Mouse (Mus musculus): ENCODE measurements around the gene Zzef1.

Zzef1 gene

GRCm38 (mm10) chr11:72805232-72805631 is 9.2 kb downstream of the Zzef1 start:
- DNase-seq (ENCODE audit: low read depth, low spot score), result no peak

- no peak for DNase-seq (ENCODE audit: low read depth, low spot score)
Measured at GRCm38 (mm10) chr11:72806556-72806955, 10.5 kb downstream of the Zzef1 start.

GRCm38 (mm10) chr11:72807992-72808391 is 12.0 kb downstream of the Zzef1 start:
- DNase-seq (ENCODE audit: low read depth, low spot score), result no peak

GRCm38 (mm10) chr11:72813687-72814086 is 17.7 kb downstream of the Zzef1 start:
- DNase-seq (ENCODE audit: low read depth, low spot score), result no peak

GRCm38 (mm10) chr11:72814188-72814587 is 18.2 kb downstream of the Zzef1 start:
- DNase-seq (ENCODE audit: low read depth, low spot score), result no peak

GRCm38 (mm10) chr11:72816859-72817258 is 20.8 kb downstream of the Zzef1 start:
- no peak for DNase-seq (ENCODE audit: low read depth, low spot score)

GRCm38 (mm10) chr11:72818067-72818466 is 22.0 kb downstream of the Zzef1 start:
- no peak for DNase-seq (ENCODE audit: low read depth, low spot score)

- DNase-seq (ENCODE audit: low read depth, low spot score), result no peak
Measured at GRCm38 (mm10) chr11:72821041-72821440, 25.0 kb downstream of the Zzef1 start.

- DNase-seq (ENCODE audit: low read depth, low spot score), result no peak
Measured at GRCm38 (mm10) chr11:72829869-72830268, 33.8 kb downstream of the Zzef1 start.

- DNase-seq (ENCODE audit: low read depth, low spot score), result no peak
Measured at GRCm38 (mm10) chr11:72842731-72843130, 46.7 kb downstream of the Zzef1 start.

GRCm38 (mm10) chr11:72843576-72843975 is 47.5 kb downstream of the Zzef1 start:
- no peak for DNase-seq (ENCODE audit: low read depth, low spot score)

GRCm38 (mm10) chr11:72845526-72845925 is 49.5 kb downstream of the Zzef1 start:
- DNase-seq (ENCODE audit: low read depth, low spot score), result no peak

- no peak for DNase-seq (ENCODE audit: low read depth, low spot score)
Measured at GRCm38 (mm10) chr11:72846685-72847084, 50.7 kb downstream of the Zzef1 start.

GRCm38 (mm10) chr11:72847831-72848628 is 52.0 kb downstream of the Zzef1 start:
- DNase-seq (ENCODE audit: low read depth, low spot score), result no peak

- no peak for DNase-seq (ENCODE audit: low read depth, low spot score)
Measured at GRCm38 (mm10) chr11:72850419-72851131, 54.5 kb downstream of the Zzef1 start.

- DNase-seq (ENCODE audit: low read depth, low spot score), result no peak
Measured at GRCm38 (mm10) chr11:72851214-72851613, 55.2 kb downstream of the Zzef1 start.

- DNase-seq (ENCODE audit: low read depth, low spot score), result no peak
Measured at GRCm38 (mm10) chr11:72852122-72852521, 56.1 kb downstream of the Zzef1 start.

GRCm38 (mm10) chr11:72853086-72853485 is 57.1 kb downstream of the Zzef1 start:
- no peak for DNase-seq (ENCODE audit: low read depth, low spot score)

GRCm38 (mm10) chr11:72854251-72854650 is 58.2 kb downstream of the Zzef1 start:
- no peak for DNase-seq (ENCODE audit: low read depth, low spot score)

- DNase-seq (ENCODE audit: low read depth, low spot score), result no peak
Measured at GRCm38 (mm10) chr11:72856764-72857163, 60.7 kb downstream of the Zzef1 start.

GRCm38 (mm10) chr11:72861236-72861635 is 65.2 kb downstream of the Zzef1 start:
- no peak for DNase-seq (ENCODE audit: low read depth, low spot score)

- DNase-seq (ENCODE audit: low read depth, low spot score), result no peak
Measured at GRCm38 (mm10) chr11:72866446-72866845, 70.4 kb downstream of the Zzef1 start.

- no peak for DNase-seq (ENCODE audit: low read depth, low spot score)
Measured at GRCm38 (mm10) chr11:72872061-72872460, 76.0 kb downstream of the Zzef1 start.

Data from retina, adult 2 months (tissue).